Mouse (Mus musculus): ENCODE data around the gene Tmem160. TPM values are rescaled to one million over a fixed set of nuclear protein-coding genes. Genes with fewer than 3 reads are reported as not detected.

Tmem160 gene
- 10 to 100 TPM; 61.8 to 66.8 TPM for total RNA-seq (2021)

GRCm38 (mm10) chr7:16452587-16453073 lies at the start of gene Tmem160:
Gene Tmem160, plus strand, starts transcription at chr7:16452779.
- peak; percentile 90 for DNase-seq
- intact Hi-C loops (cut with DNase I), result no loop called here

DNA sequence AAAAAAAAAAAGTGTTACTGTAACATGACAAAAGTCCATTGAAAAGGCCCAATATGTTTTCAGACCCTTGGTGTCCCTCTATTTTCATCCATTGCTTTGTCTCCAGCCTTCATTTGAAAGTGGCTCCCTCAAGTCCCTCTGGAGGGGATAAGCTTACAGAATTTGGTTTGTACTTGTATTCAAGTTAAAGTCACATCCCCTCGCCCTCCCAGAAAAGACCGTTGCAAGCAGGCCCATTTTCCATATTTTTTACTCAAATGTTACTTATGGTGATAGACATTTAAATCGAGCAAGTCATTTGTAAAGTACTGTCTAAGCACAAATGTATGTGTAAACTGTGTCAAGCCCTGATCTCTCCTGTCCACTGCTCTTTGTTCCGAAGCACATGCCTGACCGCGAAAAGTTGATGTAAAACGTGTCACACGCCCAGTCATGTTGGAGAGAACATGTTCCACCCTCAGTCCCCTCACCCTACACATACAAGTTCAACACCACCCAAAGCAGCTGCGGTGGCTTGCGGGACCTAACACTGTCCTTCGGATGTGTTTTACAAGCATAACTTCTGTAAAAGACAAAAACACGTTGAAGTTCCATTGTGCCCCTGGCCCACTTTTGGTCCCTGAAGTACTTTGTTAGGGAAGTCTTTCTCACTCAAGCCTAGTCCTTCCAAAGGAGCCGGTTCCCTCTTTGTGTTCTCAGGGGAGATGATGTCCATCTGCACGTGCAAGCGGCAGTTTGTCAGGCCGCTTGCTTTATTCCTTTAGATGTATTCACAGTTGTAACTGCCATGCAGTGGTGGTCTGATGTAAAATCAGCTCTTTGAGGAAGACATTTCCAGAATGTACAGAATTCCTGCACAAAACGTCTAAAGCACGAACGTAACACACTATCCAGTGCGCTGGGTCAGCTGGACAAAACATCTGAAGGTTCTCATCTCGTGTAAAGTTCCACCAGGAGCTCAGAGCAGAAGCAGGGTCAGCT lies 49.3 kb upstream of the Tmem160 start:
- intact Hi-C loops (cut with DNase I), result no loop called here
- peak; percentile 9 for DNase-seq

DNA sequence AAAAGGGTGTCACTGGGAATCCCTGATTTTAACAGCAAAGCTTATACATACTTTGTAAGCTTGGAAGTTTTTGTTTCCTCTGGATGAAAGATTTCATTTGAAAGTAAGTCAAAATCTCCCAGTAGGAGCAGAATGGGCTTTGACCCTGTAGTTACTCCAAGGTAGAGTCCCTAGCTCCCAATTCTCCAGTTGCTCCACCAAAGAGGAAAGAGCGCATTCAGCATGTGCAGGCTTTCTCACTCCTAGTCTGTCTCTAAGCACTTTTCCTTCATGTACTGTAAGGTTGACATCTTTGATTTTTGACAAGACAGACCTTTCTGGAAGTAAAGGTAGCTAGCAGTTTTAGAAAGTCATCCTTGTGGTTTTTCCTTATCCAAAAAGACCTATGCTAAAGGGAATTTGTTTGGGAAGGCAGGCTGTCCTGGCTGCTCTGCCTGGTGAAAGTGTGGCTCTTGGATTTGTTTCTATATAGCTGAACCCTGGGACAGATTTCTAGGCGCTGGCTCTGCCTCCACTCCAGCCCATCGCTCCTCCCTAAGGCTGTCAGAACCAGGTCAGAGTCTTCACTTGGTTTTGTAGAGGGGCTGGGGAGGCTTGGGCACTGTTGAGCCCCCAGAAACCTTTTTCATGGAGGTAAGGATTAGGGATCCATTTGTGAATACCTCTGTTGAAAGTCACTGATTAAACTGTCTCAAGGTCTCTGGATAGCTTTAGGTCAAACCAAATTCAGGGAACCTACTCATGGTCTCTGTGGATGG lies 48.1 kb upstream of the Tmem160 start:
- intact Hi-C loops (cut with DNase I), result no loop called here
- DNase-seq, result no peak

DNA sequence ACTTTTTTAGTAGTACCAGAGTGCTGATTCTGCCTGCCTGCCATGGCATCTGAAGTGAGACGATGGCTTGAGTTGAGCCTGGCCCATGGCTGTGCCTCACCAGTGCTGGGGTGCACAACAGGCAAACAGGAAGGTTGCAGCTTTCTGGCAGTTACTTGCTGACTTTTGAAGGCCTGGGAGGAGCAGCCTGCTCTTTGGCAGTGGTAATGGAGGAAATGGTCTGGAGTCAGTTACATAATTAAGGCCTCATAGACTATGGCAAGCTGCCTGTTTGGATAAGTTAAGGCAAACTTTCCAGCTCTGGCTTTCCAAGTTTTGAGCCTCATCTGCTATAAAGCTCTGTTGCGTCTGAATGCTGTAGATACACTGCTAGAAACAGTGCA lies 47.5 kb upstream of the Tmem160 start:
- DNase-seq, result no peak
- intact Hi-C loops (cut with DNase I), result no loop called here

GRCm38 (mm10) chr7:16405516-16406351 lies 46.8 kb upstream of the Tmem160 start:
- DNase-seq, result peak; percentile 23
- intact Hi-C loops (cut with DNase I), result no loop called here

GRCm38 (mm10) chr7:16406978-16407377 lies 45.6 kb upstream of the Tmem160 start:
- intact Hi-C loops (cut with DNase I), result no loop called here
- DNase-seq, result no peak

- intact Hi-C loops (cut with DNase I), result no loop called here
- DNase-seq, result no peak
Measured at GRCm38 (mm10) chr7:16411100-16411499, 41.5 kb upstream of the Tmem160 start.

- no peak for DNase-seq
- intact Hi-C loops (cut with DNase I), result no loop called here
Measured at GRCm38 (mm10) chr7:16412220-16412896, 40.2 kb upstream of the Tmem160 start.

DNA sequence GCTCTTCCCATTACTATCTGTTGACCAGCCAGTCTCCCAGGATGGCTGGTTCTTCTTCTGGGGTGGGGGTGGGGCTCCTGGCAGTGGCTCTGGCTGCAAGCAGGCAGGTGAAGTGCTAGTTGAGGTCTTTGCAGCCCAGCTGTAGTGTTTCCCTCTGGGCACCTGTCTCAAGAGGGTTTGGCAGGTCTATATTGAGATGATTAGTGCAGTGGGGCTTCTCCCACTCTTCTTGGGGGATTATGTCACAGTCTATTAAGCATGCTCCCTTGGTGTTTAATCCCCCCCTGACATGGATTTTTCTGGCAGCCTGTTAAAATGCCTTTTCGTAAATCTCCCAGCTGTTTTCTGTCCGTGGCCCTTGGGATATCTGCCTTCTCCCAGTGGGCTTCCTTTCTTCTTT lies 39.6 kb upstream of the Tmem160 start:
- no peak for DNase-seq
- intact Hi-C loops (cut with DNase I), result no loop called here

GRCm38 (mm10) chr7:16415426-16415825 lies 37.2 kb upstream of the Tmem160 start:
- intact Hi-C loops (cut with DNase I), result no loop called here

GRCm38 (mm10) chr7:16417141-16417771 lies 35.3 kb upstream of the Tmem160 start:
- no peak for DNase-seq
- intact Hi-C loops (cut with DNase I), result no loop called here

More at GRCm38 (mm10) chr7:16415426-16415825, 37.2 kb upstream of the Tmem160 start:
- DNase-seq, result no peak

- intact Hi-C loops (cut with DNase I), result no loop called here
- DNase-seq, result no peak
Measured at GRCm38 (mm10) chr7:16418713-16419112, 33.9 kb upstream of the Tmem160 start.

GRCm38 (mm10) chr7:16420493-16421118 lies 32.0 kb upstream of the Tmem160 start:
- intact Hi-C loops (cut with DNase I), result no loop called here
- DNase-seq, result no peak

DNA sequence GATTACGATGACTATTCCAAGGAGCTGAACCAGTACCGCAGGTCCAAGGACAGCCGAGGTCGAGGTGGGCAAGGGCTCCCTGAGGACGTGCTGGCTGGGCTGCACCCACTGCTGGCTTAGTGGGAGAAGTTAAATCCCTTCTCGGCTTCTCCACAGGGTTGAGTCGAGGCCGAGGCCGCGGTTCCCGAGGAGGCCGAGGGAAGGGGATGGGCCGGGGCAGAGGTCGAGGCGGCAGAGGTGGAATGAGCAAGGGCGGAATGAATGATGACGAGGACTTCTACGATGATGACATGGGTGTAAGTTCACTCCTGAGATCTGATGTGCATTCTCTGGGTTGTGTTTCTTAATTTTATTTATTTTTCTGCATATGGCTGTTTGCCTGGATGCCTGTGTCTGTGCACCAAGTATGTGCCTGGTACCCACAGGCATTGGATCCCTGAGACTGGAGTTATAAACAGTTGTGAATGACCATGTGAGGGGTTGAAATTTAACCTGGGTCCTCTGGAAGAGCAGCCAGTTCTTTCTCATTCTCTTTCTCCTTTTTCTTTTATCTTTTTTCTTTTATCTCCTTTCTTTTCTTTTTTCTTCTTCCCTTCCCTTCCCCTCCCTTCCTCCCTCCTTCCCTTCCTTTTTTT lies 30.2 kb upstream of the Tmem160 start:
- intact Hi-C loops (cut with DNase I), result no loop called here

GRCm38 (mm10) chr7:16423731-16424130 lies 28.8 kb upstream of the Tmem160 start:
- DNase-seq, result no peak
- intact Hi-C loops (cut with DNase I), result no loop called here

More for the DNA sequence above, 30.2 kb upstream of the Tmem160 start:
- no peak for DNase-seq

DNA sequence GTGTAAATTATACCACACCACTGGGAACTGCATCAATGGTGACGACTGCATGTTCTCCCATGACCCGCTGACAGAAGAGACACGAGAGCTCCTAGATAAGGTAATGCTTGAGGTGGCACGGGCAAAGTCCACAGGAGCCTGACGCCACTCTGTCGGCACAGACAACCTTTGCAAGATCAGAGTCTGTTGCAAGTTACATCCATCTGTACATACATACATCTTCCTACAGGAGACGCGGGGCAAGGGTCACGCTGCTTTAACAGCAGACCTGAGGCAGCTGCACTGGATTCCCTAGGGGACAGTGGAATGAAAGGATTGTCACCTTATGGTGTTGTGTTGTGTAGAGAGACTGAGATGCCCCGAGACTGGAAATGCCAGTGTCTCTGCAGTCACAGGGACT lies 26.9 kb upstream of the Tmem160 start:
- intact Hi-C loops (cut with DNase I), result no loop called here
- DNase-seq, result no peak

DNA sequence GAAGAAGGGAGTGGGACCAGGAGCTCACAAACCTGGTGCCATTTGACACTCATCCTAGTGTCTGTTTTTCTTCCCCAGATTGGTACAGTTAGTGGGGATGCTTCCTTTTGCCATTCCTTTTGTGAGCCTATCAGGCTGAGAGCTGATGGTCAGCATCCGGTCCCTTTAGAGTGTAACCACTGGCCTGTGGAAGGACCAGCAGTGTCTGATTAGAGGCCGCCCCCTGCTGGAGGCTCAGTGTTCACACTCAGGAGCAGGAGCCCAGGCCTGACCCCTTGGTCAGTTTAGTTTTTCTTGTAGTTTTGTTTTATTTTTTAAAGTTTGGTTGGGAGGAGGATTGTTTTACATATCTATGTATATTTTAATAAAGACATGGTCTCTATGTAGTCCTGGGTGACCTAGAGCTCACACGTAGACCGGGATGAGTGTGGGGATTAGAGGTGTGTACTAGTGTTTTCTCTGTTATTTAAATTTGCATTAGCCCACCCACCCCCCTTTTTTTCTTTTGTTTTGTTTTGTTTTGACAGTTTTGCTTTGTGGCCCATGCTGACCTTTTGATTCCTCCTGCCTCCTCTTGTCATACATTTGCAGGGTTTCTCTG lies 26.4 kb upstream of the Tmem160 start:
- intact Hi-C loops (cut with DNase I), result no loop called here
- peak; percentile 82 for DNase-seq

GRCm38 (mm10) chr7:16433352-16433971 lies 19.1 kb upstream of the Tmem160 start:
- no peak for DNase-seq

More at GRCm38 (mm10) chr7:16433352-16433971, 19.1 kb upstream of the Tmem160 start:
- intact Hi-C loops (cut with DNase I), result no loop called here

Data from left cerebral cortex, postnatal 4 days (tissue).